8 mouse cellular contexts compared by ENCODE assay signal in genomic region chr16:8883674-8884241, GRCm38 (mm10). TPM values are rescaled to one million over a fixed set of nuclear protein-coding genes. Genes with fewer than 3 reads are reported as not detected.
DNase-seq lines count a peak whose midpoint lies in the region; ATAC-seq lines count a peak whose summit lies in the region.

No protein-coding gene starts in this region.

- no peak overlapping the region for H3K4me3 ChIP-seq in forebrain, embryonic 16.5 days (replicated peaks; ENCODE audit: low read length)

- ATAC-seq in forebrain, embryonic 16.5 days, result peak; percentile 56

- 29% methylated on average over 11 of the region's 11 CpGs for WGBS in forebrain, embryonic 16.5 days

- H3K36me3 ChIP-seq in forebrain, embryonic 16.5 days (ENCODE audit: control insufficient read depth, insufficient read depth), result no peaks in the 10 kb centered on the region

- no peak overlapping the region for H3K9ac ChIP-seq in forebrain, embryonic 16.5 days (replicated peaks; ENCODE audit: low read depth, low read length)

- no peaks in the 10 kb centered on the region for H3K27me3 ChIP-seq in forebrain, embryonic 16.5 days (replicated peaks; ENCODE audit: control insufficient read depth, insufficient read depth, low read length)

- DNase-seq in NIH3T3 (ENCODE audit: low read depth), result peak; percentile 90
- peak; percentile 88 for DNase-seq in cerebellum, adult 11 months
- DNase-seq in heart, postnatal 4 days, result peak; percentile 89
- DNase-seq in left cerebral cortex, adult 11 months (ENCODE audit: low spot score), result peak; percentile 88
- DNase-seq in lung, postnatal 4 days, result peak; percentile 63 to 75
- DNase-seq in right cerebral cortex, adult 18-20 months, result peak; percentile 90
- DNase-seq in urinary bladder, adult 2 months (ENCODE audit: low spot score), result peak; percentile 76

- H3K4me1 ChIP-seq in forebrain, embryonic 16.5 days (replicated peaks; ENCODE audit: control insufficient read depth, insufficient read depth, low read length), result no peaks in the 10 kb centered on the region

- no peak overlapping the region for H3K27ac ChIP-seq in forebrain, embryonic 16.5 days (ENCODE audit: low read length)

- H3K4me2 ChIP-seq in forebrain, embryonic 16.5 days (ENCODE audit: low read length), result no peak overlapping the region

- H3K9me3 ChIP-seq in forebrain, embryonic 16.5 days (ENCODE audit: control insufficient read depth, low read length), result no peaks in the 10 kb centered on the region

RNA-seq across cellular contexts. Expression of gene 1810013L24Rik, which starts 53.9 kb away (rescaled TPM):
- 29.0 and 30.6 TPM in 2 replicates for polyA plus RNA-seq in forebrain, embryonic 16.5 days (2015; fragmentation: Nextera tagmentation; extraction: Ambion mirVana)
- 100 to 1,000 TPM; 105 to 115 TPM for total RNA-seq in heart, postnatal 4 days (2021)
- 38.5 and 48.2 TPM in 2 replicates for polyA plus RNA-seq in urinary bladder, adult 2 months (2012; rRNA removed)
